In the genomic region with DNA sequence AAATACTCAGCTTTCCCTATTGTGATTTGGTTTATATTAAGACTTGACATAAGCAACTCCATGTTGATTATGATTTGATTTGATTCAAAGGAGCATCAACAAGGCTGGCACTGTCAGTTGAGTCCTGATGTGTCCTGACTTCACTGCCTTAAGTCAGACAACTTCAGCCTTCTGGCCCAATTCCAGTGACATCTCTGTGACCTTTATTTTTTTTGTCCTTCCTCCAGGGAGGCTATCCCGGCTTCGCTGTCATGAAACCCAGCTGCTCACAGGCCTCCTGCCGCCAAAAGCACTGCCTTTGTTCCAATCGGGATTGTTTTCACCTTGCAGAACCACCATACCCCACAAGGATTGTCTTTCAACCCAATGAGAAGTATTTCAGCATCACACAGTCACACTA, we compare ENCODE assay signal across 35 mouse cellular contexts. TPM values are rescaled to one million over a fixed set of nuclear protein-coding genes. Genes with fewer than 3 reads are reported as not detected.
DNase-seq lines count a peak whose midpoint lies in the region; ATAC-seq and TF ChIP-seq lines count a peak whose summit lies in the region.
"Had no signal": no experiment of that assay in that cellular context is flagged by ENCODE, and none has a peak within 500 bp of the region (broad histone marks: within the 10 kb centered on the region; RNA-seq: fewer than 3 reads in every experiment).

No protein-coding gene starts in this region.

- H3K4me2 ChIP-seq in kidney, embryonic 15.5 days: no peak overlapping the region
- H3K4me2 ChIP-seq in lung, embryonic 14.5 days: no peak overlapping the region
- H3K4me2 ChIP-seq: embryonic facial prominence, embryonic 12.5 days; hindbrain, embryonic 14.5 days; limb, embryonic 15.5 days; liver, embryonic 13.5 days; midbrain, embryonic 15.5 days; neural tube, embryonic 15.5 days had no signal

- no peak for TF ChIP-seq CTCF in kidney, adult 2 months (conservative IDR thresholded peaks at IDR 0.05; ENCODE audit: insufficient read depth, insufficient read length, low read depth, low read length)
- TF ChIP-seq CTCF in lung, embryonic 14.5 days (IDR thresholded peaks at IDR 0.05; ENCODE audit: low read depth): no peak

- no peaks in the 10 kb centered on the region for H3K4me1 ChIP-seq in kidney, adult 2 months (ENCODE audit: control insufficient read depth, insufficient read depth, low read length)
- peaks cover 10% of the 10 kb centered on the region for H3K4me1 ChIP-seq in kidney, embryonic 15.5 days
- H3K4me1 ChIP-seq in lung, embryonic 14.5 days (ENCODE audit: insufficient read depth): no peaks in the 10 kb centered on the region
- H3K4me1 ChIP-seq: embryonic facial prominence, embryonic 12.5 days; limb, embryonic 15.5 days; liver, embryonic 13.5 days; midbrain, embryonic 10.5 days; midbrain, embryonic 15.5 days; neural tube, embryonic 15.5 days had no signal

- H3K9ac ChIP-seq in kidney, embryonic 15.5 days: no peak overlapping the region
- H3K9ac ChIP-seq in lung, embryonic 14.5 days: no peak overlapping the region
- H3K9ac ChIP-seq: embryonic facial prominence, embryonic 12.5 days; hindbrain, embryonic 14.5 days; limb, embryonic 15.5 days; liver, embryonic 13.5 days; midbrain, embryonic 15.5 days; neural tube, embryonic 15.5 days had no signal

- no peak overlapping the region for H3K4me3 ChIP-seq in kidney, adult 2 months (ENCODE audit: insufficient read depth, low read depth, low read length)
- H3K4me3 ChIP-seq in kidney, embryonic 15.5 days (replicated peaks): no peak overlapping the region
- no peak overlapping the region for H3K4me3 ChIP-seq in lung, embryonic 14.5 days (ENCODE audit: low read depth, low read length)
- H3K4me3 ChIP-seq: embryonic facial prominence, embryonic 12.5 days; heart, embryonic 10.5 days; limb, embryonic 10.5 days; limb, embryonic 15.5 days; liver, embryonic 13.5 days; midbrain, embryonic 10.5 days; midbrain, embryonic 15.5 days; neural tube, embryonic 15.5 days had no signal

- WGBS in kidney, adult 2 months: 27% methylated on average over 4 of the region's 4 CpGs
- WGBS in kidney, embryonic 15.5 days: 44% methylated on average over 4 of the region's 4 CpGs
- WGBS in lung, embryonic 14.5 days: 35% methylated on average over 4 of the region's 4 CpGs

- ATAC-seq in kidney, embryonic 15.5 days (replicated peaks; ENCODE audit: low FRiP score): no peak
- no peak for ATAC-seq in lung, embryonic 14.5 days (ENCODE audit: insufficient read depth)
- ATAC-seq: forebrain, embryonic 14.5 days; intestine, postnatal 0 days; midbrain, embryonic 15.5 days had no signal

- no peaks in the 10 kb centered on the region for H3K9me3 ChIP-seq in kidney, embryonic 15.5 days (replicated peaks)
- H3K9me3 ChIP-seq in lung, embryonic 14.5 days (ENCODE audit: low read depth, low read length): no peaks in the 10 kb centered on the region
- H3K9me3 ChIP-seq: embryonic facial prominence, embryonic 12.5 days; heart, embryonic 10.5 days; limb, embryonic 10.5 days; limb, embryonic 15.5 days; liver, embryonic 13.5 days; midbrain, embryonic 10.5 days; midbrain, embryonic 15.5 days; neural tube, embryonic 15.5 days had no signal

- DNase-seq in adrenal gland, adult 2 months: peak; percentile 18
- no peak for DNase-seq in adrenal gland, postnatal 4 days (ENCODE audit: low spot score in 2 of 2)
- DNase-seq in kidney, adult 2 months: peak; percentile 21
- DNase-seq in lung, embryonic 14.5 days: peak; percentile 57
- no peak for DNase-seq in lung, postnatal 4 days
- peak; percentile 6 to 26 for DNase-seq in kidney, postnatal 36 days
- DNase-seq: cerebellum, adult 11-12 months; cerebellum, adult 9-11 months; embryo, embryonic 11 days; gastrocnemius, postnatal 14 days; layer of hippocampus, adult 9-11 months; liver, embryonic 13.5 days; lung, adult 18-20 months; right cerebral cortex, adult 18-20 months; thymus, adult 18-20 months; thymus, postnatal 25 days had no signal

- no peak for TF ChIP-seq POLR2A in kidney, adult 2 months (IDR thresholded peaks at IDR 0.05; ENCODE audit: low read depth, low read length)

- H3K36me3 ChIP-seq in kidney, adult 2 months (ENCODE audit: control insufficient read depth, insufficient read depth, low read length): no peaks in the 10 kb centered on the region
- H3K36me3 ChIP-seq in kidney, embryonic 15.5 days: no peaks in the 10 kb centered on the region
- no peaks in the 10 kb centered on the region for H3K36me3 ChIP-seq in lung, embryonic 14.5 days (ENCODE audit: insufficient read depth)
- H3K36me3 ChIP-seq: embryonic facial prominence, embryonic 12.5 days; G1E; heart, embryonic 10.5 days; limb, embryonic 10.5 days; limb, embryonic 15.5 days; liver, embryonic 13.5 days; midbrain, embryonic 10.5 days; midbrain, embryonic 15.5 days; neural tube, embryonic 15.5 days had no signal

- no peaks in the 10 kb centered on the region for H3K27me3 ChIP-seq in kidney, adult 2 months (replicated peaks; ENCODE audit: control insufficient read depth, insufficient read depth, low read length)
- no peaks in the 10 kb centered on the region for H3K27me3 ChIP-seq in kidney, embryonic 15.5 days
- no peaks in the 10 kb centered on the region for H3K27me3 ChIP-seq in lung, embryonic 14.5 days (ENCODE audit: insufficient read depth, low read length)
- H3K27me3 ChIP-seq: limb, embryonic 15.5 days; liver, embryonic 13.5 days; midbrain, embryonic 15.5 days; neural tube, embryonic 15.5 days had no signal

- H3K27ac ChIP-seq in kidney, adult 2 months (ENCODE audit: insufficient read depth, low read depth, low read length): no peak overlapping the region
- H3K27ac ChIP-seq in kidney, embryonic 15.5 days: no peak overlapping the region
- no peak overlapping the region for H3K27ac ChIP-seq in lung, embryonic 14.5 days (ENCODE audit: low read depth)
- H3K27ac ChIP-seq: embryonic facial prominence, embryonic 12.5 days; heart, embryonic 10.5 days; hindbrain, embryonic 14.5 days; limb, embryonic 10.5 days; limb, embryonic 15.5 days; liver, embryonic 13.5 days; midbrain, embryonic 10.5 days; midbrain, embryonic 15.5 days; neural tube, embryonic 15.5 days; stomach, postnatal 0 days had no signal

RNA-seq across cellular contexts. Expression of gene Anxa8, which starts 10.4 kb away (rescaled TPM):
- total RNA-seq in adrenal gland, adult 2 months (2021): 1 to 10 TPM; 3.6 to 5.9 TPM
- 0.74 and 1.2 TPM in 2 replicates for polyA plus RNA-seq in adrenal gland, adult 2 months (2012; rRNA removed)
- total RNA-seq in adrenal gland, postnatal 4 days (2021): 1 to 10 TPM; 3.7 to 4.0 TPM
- polyA plus RNA-seq in kidney, adult 2 months (2012; rRNA removed): 1.7 and 2.3 TPM in 2 replicates
- polyA plus RNA-seq in kidney, embryonic 15.5 days (2015; fragmentation: Nextera tagmentation; extraction: Ambion mirVana): 1.8 and 2.0 TPM in 2 replicates
- polyA plus RNA-seq in lung, embryonic 14.5 days (2014; fragmentation: Nextera tagmentation; extraction: Ambion mirVana): 2.4 TPM in 2 replicates
- total RNA-seq: G1E; granulocyte monocyte progenitor cell, adult 5-6 weeks; hematopoietic stem cell, adult 5-6 weeks; megakaryocyte progenitor cell, adult 5-6 weeks had no signal
- polyA plus RNA-seq: forebrain, embryonic 14.5 days; G1E had no signal

RNA-seq across cellular contexts. Expression of gene Antxrl, which starts 22.8 kb away (rescaled TPM):
- not detected for total RNA-seq in adrenal gland, adult 2 months (2021)
- not detected in 2 replicates for polyA plus RNA-seq in adrenal gland, adult 2 months (2012; rRNA removed)
- not detected for total RNA-seq in adrenal gland, postnatal 4 days (2021)
- polyA plus RNA-seq in kidney, adult 2 months (2012; rRNA removed): 0.10 TPM in 1 of 2 replicates, not detected in the other
- polyA plus RNA-seq in kidney, embryonic 15.5 days (2015; fragmentation: Nextera tagmentation; extraction: Ambion mirVana): not detected in 2 replicates
- not detected in 2 replicates for polyA plus RNA-seq in lung, embryonic 14.5 days (2014; fragmentation: Nextera tagmentation; extraction: Ambion mirVana)
- total RNA-seq: gastrocnemius, postnatal 14 days; granulocyte monocyte progenitor cell, adult 5-6 weeks; hematopoietic stem cell, adult 5-6 weeks; left cerebral cortex, postnatal 10 days; megakaryocyte progenitor cell, adult 5-6 weeks had no signal
- polyA plus RNA-seq: embryonic facial prominence, embryonic 12.5 days; forebrain, embryonic 14.5 days; G1E; heart, embryonic 10.5 days; heart, embryonic 16.5 days; hindbrain, embryonic 14.5 days; intestine, postnatal 0 days; limb, embryonic 10.5 days; limb, embryonic 15.5 days; liver, embryonic 13.5 days; midbrain, embryonic 10.5 days; midbrain, embryonic 15.5 days; neural tube, embryonic 15.5 days; spleen, adult 2 months; stomach, postnatal 0 days had no signal

RNA-seq across cellular contexts. Expression of gene A630023A22Rik, which starts 27.2 kb away (rescaled TPM):
- total RNA-seq in adrenal gland, adult 2 months (2021): not detected
- not detected in 2 replicates for polyA plus RNA-seq in adrenal gland, adult 2 months (2012; rRNA removed)
- not detected for total RNA-seq in adrenal gland, postnatal 4 days (2021)
- not detected in 2 replicates for polyA plus RNA-seq in kidney, adult 2 months (2012; rRNA removed)
- polyA plus RNA-seq in kidney, embryonic 15.5 days (2015; fragmentation: Nextera tagmentation; extraction: Ambion mirVana): 0.49 TPM in 1 of 2 replicates, not detected in the other
- 0.30 TPM in 1 of 2 replicates, not detected in the other for polyA plus RNA-seq in lung, embryonic 14.5 days (2014; fragmentation: Nextera tagmentation; extraction: Ambion mirVana)
- total RNA-seq: gastrocnemius, postnatal 14 days; granulocyte monocyte progenitor cell, adult 5-6 weeks; hematopoietic stem cell, adult 5-6 weeks; left cerebral cortex, postnatal 10 days; megakaryocyte progenitor cell, adult 5-6 weeks had no signal
- polyA plus RNA-seq: embryonic facial prominence, embryonic 12.5 days; forebrain, embryonic 14.5 days; G1E; heart, embryonic 10.5 days; hindbrain, embryonic 14.5 days; limb, embryonic 10.5 days; liver, embryonic 13.5 days; midbrain, embryonic 10.5 days; midbrain, embryonic 15.5 days; spleen, adult 2 months had no signal

RNA-seq across cellular contexts. Expression of gene Gm5460, which starts 58.8 kb away (rescaled TPM):
- under 1 TPM; 0.14 to 0.24 TPM for total RNA-seq in adrenal gland, adult 2 months (2021)
- 0.36 and 0.47 TPM in 2 replicates for polyA plus RNA-seq in adrenal gland, adult 2 months (2012; rRNA removed)
- not detected for total RNA-seq in adrenal gland, postnatal 4 days (2021)
- 0.07 TPM in 1 of 2 replicates, not detected in the other for polyA plus RNA-seq in kidney, adult 2 months (2012; rRNA removed)
- polyA plus RNA-seq in kidney, embryonic 15.5 days (2015; fragmentation: Nextera tagmentation; extraction: Ambion mirVana): not detected in 2 replicates
- not detected in 2 replicates for polyA plus RNA-seq in lung, embryonic 14.5 days (2014; fragmentation: Nextera tagmentation; extraction: Ambion mirVana)
- total RNA-seq: G1E; gastrocnemius, postnatal 14 days; granulocyte monocyte progenitor cell, adult 5-6 weeks; hematopoietic stem cell, adult 5-6 weeks; left cerebral cortex, postnatal 10 days; megakaryocyte progenitor cell, adult 5-6 weeks had no signal
- polyA plus RNA-seq: embryonic facial prominence, embryonic 12.5 days; forebrain, embryonic 14.5 days; G1E; heart, embryonic 10.5 days; heart, embryonic 16.5 days; hindbrain, embryonic 14.5 days; intestine, postnatal 0 days; limb, embryonic 10.5 days; limb, embryonic 15.5 days; liver, embryonic 13.5 days; midbrain, embryonic 10.5 days; midbrain, embryonic 15.5 days; neural tube, embryonic 15.5 days; spleen, adult 2 months; stomach, postnatal 0 days had no signal

Comparison
In these comparisons a context has a peak if more than half of its experiments do, and no peak if none do; other contexts are left out.
1. DNase-seq: peak in adrenal gland, adult 2 months (single experiment), kidney, adult 2 months (single experiment), lung, embryonic 14.5 days (single experiment) and kidney, postnatal 36 days (2 of 2); none in adrenal gland, postnatal 4 days (0 of 2) and lung, postnatal 4 days (0 of 2).